Mouse (Mus musculus): ENCODE results near the gene 2300002M23Rik.

2300002M23Rik gene

GRCm38 (mm10) chr17:35567150-35567549 is at the start of gene 2300002M23Rik:
TSS of gene 2300002M23Rik (plus strand) at chr17:35567450.
- in situ Hi-C loops (cut with MboI, MseI): no loop called here

GRCm38 (mm10) chr17:35517526-35517925 is 49.7 kb upstream of the 2300002M23Rik start:
- in situ Hi-C loops (cut with MboI, MseI): no loop called here

- in situ Hi-C loops (cut with MboI, MseI): loop anchor here in 1 of 2 experiments (10.0 kb wide), 1 partner anchor 1470 kb away; no protein-coding TSS in a partner anchor
These were observed 42.9 kb upstream of the 2300002M23Rik start for GRCm38 (mm10) chr17:35524354-35524753.

GRCm38 (mm10) chr17:35526644-35527043 is 40.6 kb upstream of the 2300002M23Rik start:
- in situ Hi-C loops (cut with MboI, MseI): loop anchor here in 1 of 2 experiments (10.0 kb wide), 1 partner anchor 1472 kb away; no protein-coding TSS in a partner anchor

- in situ Hi-C loops (cut with MboI, MseI): no loop called here
These were observed 34.9 kb upstream of the 2300002M23Rik start for GRCm38 (mm10) chr17:35532360-35532759.

GRCm38 (mm10) chr17:35532901-35533300 is 34.3 kb upstream of the 2300002M23Rik start, which contains the start of gene Psors1c2:
TSS of gene Psors1c2 (plus strand) at chr17:35533201.
- in situ Hi-C loops (cut with MboI, MseI): no loop called here

- in situ Hi-C loops (cut with MboI, MseI): no loop called here
These were observed 32.9 kb upstream of the 2300002M23Rik start for GRCm38 (mm10) chr17:35534343-35534742.

- in situ Hi-C loops (cut with MboI, MseI): loop anchor here in 1 of 2 experiments (5.0 kb wide), 1 partner anchor 65 kb away; the partner anchor contains the start of gene H2-Q10
These were observed 29.8 kb upstream of the 2300002M23Rik start for GRCm38 (mm10) chr17:35537421-35537820.

- in situ Hi-C loops (cut with MboI, MseI): loop anchor here in 1 of 2 experiments (5.0 kb wide), 1 partner anchor 66 kb away; the partner anchor contains the start of gene H2-Q10
These were observed 28.8 kb upstream of the 2300002M23Rik start for GRCm38 (mm10) chr17:35538476-35538875.

GRCm38 (mm10) chr17:35539540-35539939 is 27.7 kb upstream of the 2300002M23Rik start:
- in situ Hi-C loops (cut with MboI, MseI): loop anchor here in 1 of 2 experiments (5.0 kb wide), 1 partner anchor 67 kb away; the partner anchor contains the start of gene H2-Q10

- in situ Hi-C loops (cut with MboI, MseI): no loop called here
These were observed 24.4 kb upstream of the 2300002M23Rik start for GRCm38 (mm10) chr17:35542761-35543411.

GRCm38 (mm10) chr17:35543412-35543861 is 23.8 kb upstream of the 2300002M23Rik start:
- in situ Hi-C loops (cut with MboI, MseI): no loop called here

- in situ Hi-C loops (cut with MboI, MseI): no loop called here
These were observed 23.2 kb upstream of the 2300002M23Rik start for GRCm38 (mm10) chr17:35544001-35544400.

GRCm38 (mm10) chr17:35544680-35545079 is 22.6 kb upstream of the 2300002M23Rik start:
- in situ Hi-C loops (cut with MboI, MseI): no loop called here

GRCm38 (mm10) chr17:35547465-35547864 is 19.8 kb upstream of the 2300002M23Rik start:
- in situ Hi-C loops (cut with MboI, MseI): no loop called here

- in situ Hi-C loops (cut with MboI, MseI): no loop called here
These were observed 18.6 kb upstream of the 2300002M23Rik start for GRCm38 (mm10) chr17:35548636-35549035.

- in situ Hi-C loops (cut with MboI, MseI): loop anchor here in 1 of 2 experiments (5.0 kb wide), 1 partner anchor 63 kb away; no protein-coding TSS in a partner anchor
These were observed 17.7 kb upstream of the 2300002M23Rik start for GRCm38 (mm10) chr17:35549437-35550142.

- in situ Hi-C loops (cut with MboI, MseI): loop anchor here in 1 of 2 experiments (5.0 kb wide), 1 partner anchor 62 kb away; no protein-coding TSS in a partner anchor
These were observed 17.1 kb upstream of the 2300002M23Rik start for GRCm38 (mm10) chr17:35550143-35550494.

- in situ Hi-C loops (cut with MboI, MseI): loop anchor here in 1 of 2 experiments (5.0 kb wide), 1 partner anchor 61 kb away; no protein-coding TSS in a partner anchor
These were observed 16.4 kb upstream of the 2300002M23Rik start for GRCm38 (mm10) chr17:35550871-35551270.

GRCm38 (mm10) chr17:35551881-35552414 is 15.3 kb upstream of the 2300002M23Rik start, which contains the start of gene Cdsn:
TSS of gene Cdsn (plus strand) at chr17:35552128.
- in situ Hi-C loops (cut with MboI, MseI): loop anchor here in 1 of 2 experiments (5.0 kb wide), 1 partner anchor 60 kb away; no protein-coding TSS in a partner anchor

- in situ Hi-C loops (cut with MboI, MseI): loop anchor here in 1 of 2 experiments (5.0 kb wide), 1 partner anchor 58 kb away; no protein-coding TSS in a partner anchor
These were observed 12.9 kb upstream of the 2300002M23Rik start for GRCm38 (mm10) chr17:35554321-35554720.

Data from T-helper 17 cell (primary cell).